Mouse (Mus musculus) liver, embryonic 14.5 days (tissue): ENCODE data around the gene Ktn1. TPM values are rescaled to one million over a fixed set of nuclear protein-coding genes. Genes with fewer than 3 reads are reported as not detected.

Source experiments
- ATAC-seq: fragments of 200-750 bp; cut with Nextera tagmentation; 2 replicates; pipeline ENCODE4 v1.8.0; 2017; ENCODE audit warnings: moderate number of reproducible peaks, mild to moderate bottlenecking, moderate library complexity; ENCODE audit not compliant: insufficient read depth
- DNase-seq, 3 experiments: peaks; one replicate each; pipeline ENCODE4 v3.0.0-alpha.2; 2012 to 2013; ENCODE audit warnings: low read depth in 3 of 3, low spot score in 3 of 3
- H3K27ac ChIP-seq: fragments of 300-500 bp; sonication (generic); 2 replicates; pipeline ENCODE4 v1.5.1; 2014; ENCODE audit warnings: moderate library complexity, mild to moderate bottlenecking, control low read depth, inconsistent platforms
- H3K27me3 ChIP-seq: fragments of 300-500 bp; sonication (generic); 2 replicates; pipeline ENCODE4 v1.6.1; 2014; ENCODE audit warnings: mild to moderate bottlenecking, low read length, moderate library complexity; ENCODE audit not compliant: control insufficient read depth, insufficient read depth
- H3K36me3 ChIP-seq: fragments of 300-500 bp; sonication (generic); replicated peaks from 2 replicates; pipeline ENCODE4 v1.6.1; 2014; ENCODE audit warnings: low read depth; ENCODE audit not compliant: control insufficient read depth, insufficient read depth
- H3K4me1 ChIP-seq, 2 experiments: fragments of 200-500 bp in 1 of 2; fragments of 300-500 bp in 1 of 2; sonication (generic) in 1 of 2; replicated peaks; 2 replicates each; pipeline ENCODE4 v1.6.1; 2012 to 2014; ENCODE audit warnings: antibody characterized with exemption in 1 of 2, inconsistent platforms in 1 of 2, low read length in 1 of 2; ENCODE audit not compliant: control insufficient read depth in 2 of 2, insufficient read depth in 2 of 2
- H3K4me2 ChIP-seq: fragments of 300-500 bp; sonication (generic); 2 replicates; pipeline ENCODE4 v1.6.1; 2014; ENCODE audit warnings: low read depth, mild to moderate bottlenecking, control low read depth, moderate library complexity
- H3K4me3 ChIP-seq, 2 experiments: fragments of 200-500 bp in 1 of 2; fragments of 300-500 bp in 1 of 2; sonication (generic) in 1 of 2; 2 replicates each; pipeline ENCODE4 v1.5.1; 2012 to 2014; ENCODE audit warnings: low read depth in 2 of 2, low read length in 2 of 2, mild to moderate bottlenecking in 2 of 2, control low read depth in 1 of 2, inconsistent platforms in 1 of 2, moderate library complexity in 1 of 2; ENCODE audit not compliant: insufficient read depth in 1 of 2
- H3K9ac ChIP-seq: fragments of 300-500 bp; sonication (generic); replicated peaks from 2 replicates; pipeline ENCODE4 v1.6.1; 2014; ENCODE audit warnings: mild to moderate bottlenecking, control low read depth, moderate library complexity
- H3K9me3 ChIP-seq: fragments of 300-500 bp; sonication (generic); 2 replicates; pipeline ENCODE4 v1.6.1; 2016; ENCODE audit warnings: low read length, mixed read lengths; ENCODE audit not compliant: control insufficient read depth
- CTCF ChIP-seq: IDR thresholded peaks from 2 replicates; pipeline ENCODE4 v1.5.1; 2016; ENCODE audit warnings: antibody characterized with exemption, low read depth, control low read depth
- EP300 ChIP-seq: IDR thresholded peaks from 2 replicates; pipeline ENCODE4 v1.6.1; 2016; ENCODE audit warnings: antibody characterized with exemption, low read depth
- WGBS: fragments of 180-500 bp; shearing (Covaris S2); extraction: QIAGEN DNeasy Blood & Tissue Kit; methylation state at CpG from one replicate; pipeline ENCODE4 v1.1.7; 2014; ENCODE audit not compliant: insufficient replicate concordance; 5-methylcytosine and 5-hydroxymethylcytosine counted together
- polyA plus RNA-seq, 2 experiments: library from polyadenylated mRNA; depleted of rRNA in 1 of 2; stranded (reverse) in 1 of 2; unstranded in 1 of 2; fragments of >200 nt; fragmentation: Nextera tagmentation in 1 of 2; extraction: Ambion mirVana in 1 of 2; gene quantifications; 2 replicates each; pipeline versions ENCODE4 v1.2.1 to v1.2.3; 2012 to 2014

The Ktn1 gene
- polyA plus RNA-seq, 2 experiments, result 7.7 to 11.5 TPM

DNA sequence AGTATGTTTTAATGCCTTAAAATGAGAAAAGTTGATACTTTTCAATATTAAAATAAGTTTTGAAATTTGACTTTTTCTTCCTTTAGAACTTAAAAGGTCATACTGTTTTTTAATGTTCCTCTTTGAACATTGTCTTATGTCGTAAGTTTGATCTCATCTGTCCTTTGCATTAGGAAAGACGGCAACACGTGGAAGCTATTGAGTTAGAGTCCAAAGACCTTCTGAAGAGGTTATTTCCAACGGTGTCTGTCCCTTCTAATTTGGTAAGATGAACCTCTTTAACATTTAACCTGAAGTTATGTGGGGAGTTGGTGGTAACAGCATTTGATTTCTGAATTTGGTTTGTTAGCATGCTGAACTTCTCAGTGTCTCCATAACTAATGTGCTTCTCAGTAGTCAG, 71.8 kb downstream of the Ktn1 start:
- DNase-seq (no peak), ATAC-seq (no peak)
- Histone ChIP-seq H3K9me3 (no peaks in the 10 kb centered on the region), H3K27ac (no peak overlapping the region), H3K4me1 (no peaks in the 10 kb centered on the region), H3K9ac (no peak overlapping the region), H3K4me3 (no peak overlapping the region), H3K36me3 (0 out of 2 replicates have a peak, but pooled peaks cover 2% of the 10 kb centered on the region), H3K4me2 (no peak overlapping the region), H3K27me3 (no peaks in the 10 kb centered on the region)
- WGBS, result 79% methylated on average over 4 of the region's 4 CpGs
- no peak for TF ChIP-seq CTCF
- TF ChIP-seq EP300, result no peak

DNA sequence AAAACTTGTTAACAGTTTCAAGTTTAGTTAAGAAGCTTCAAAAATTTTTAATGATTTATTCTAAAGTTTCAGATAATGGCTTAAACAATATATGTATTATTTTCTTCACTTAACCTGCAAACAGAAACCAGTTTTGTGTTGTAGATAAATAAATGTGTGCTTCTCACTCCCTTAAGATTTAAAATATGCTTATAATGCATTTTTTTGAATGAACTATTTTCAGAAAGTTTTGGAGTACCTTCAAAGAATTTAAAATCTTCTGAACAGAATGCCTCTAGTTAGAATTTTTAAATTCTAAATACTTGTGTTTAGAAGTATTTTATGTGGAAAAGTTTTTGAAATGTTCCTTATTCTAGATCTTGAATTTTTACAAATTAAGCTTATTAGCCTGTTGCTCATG, 74.8 kb downstream of the Ktn1 start:
- Histone ChIP-seq H3K27me3 (no peaks in the 10 kb centered on the region), H3K4me3 (no peak overlapping the region), H3K36me3 (peaks cover 2% of the 10 kb centered on the region; the same call in 1 of the 2 replicates), H3K27ac (no peak overlapping the region), H3K9ac (no peak overlapping the region), H3K4me1 (no peaks in the 10 kb centered on the region), H3K9me3 (no peaks in the 10 kb centered on the region), H3K4me2 (no peak overlapping the region)
- no peak for TF ChIP-seq CTCF
- TF ChIP-seq EP300, result no peak
- ATAC-seq, result no peak
- DNase-seq, result no peak

DNA sequence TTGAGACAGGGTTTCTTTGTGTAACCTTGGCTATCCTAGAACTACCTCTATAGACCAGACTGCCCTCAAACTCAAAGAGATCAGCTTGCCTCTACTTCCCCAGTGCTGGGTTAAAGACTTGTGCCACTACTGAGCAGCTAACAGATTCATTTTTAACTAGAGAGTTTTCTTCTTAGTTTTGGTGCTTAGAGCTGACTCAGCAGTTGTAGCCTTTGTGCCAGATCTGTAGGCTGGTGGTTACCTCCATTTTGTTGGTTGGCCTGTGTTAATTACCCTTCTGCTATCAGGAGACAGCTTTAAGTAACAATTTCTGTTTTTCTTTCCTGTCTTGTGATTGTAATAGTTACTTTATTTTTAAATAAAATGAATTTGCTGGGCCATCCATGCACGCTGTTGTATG, 80.3 kb downstream of the Ktn1 start:
- H3K27me3 ChIP-seq, result no peaks in the 10 kb centered on the region
- no peak for TF ChIP-seq EP300
- TF ChIP-seq CTCF, result no peak
- no peak overlapping the region for H3K4me2 ChIP-seq
- ATAC-seq (no peak), DNase-seq (no peak)
- H3K9me3 ChIP-seq, result no peaks in the 10 kb centered on the region
- no peak overlapping the region for H3K4me3 ChIP-seq
- 63% methylated on average over 1 of the region's 1 CpGs for WGBS
- H3K27ac ChIP-seq, result no peak overlapping the region
- H3K9ac ChIP-seq, result no peak overlapping the region
- H3K36me3 ChIP-seq, result peaks cover 2% of the 10 kb centered on the region
- no peaks in the 10 kb centered on the region for H3K4me1 ChIP-seq

DNA sequence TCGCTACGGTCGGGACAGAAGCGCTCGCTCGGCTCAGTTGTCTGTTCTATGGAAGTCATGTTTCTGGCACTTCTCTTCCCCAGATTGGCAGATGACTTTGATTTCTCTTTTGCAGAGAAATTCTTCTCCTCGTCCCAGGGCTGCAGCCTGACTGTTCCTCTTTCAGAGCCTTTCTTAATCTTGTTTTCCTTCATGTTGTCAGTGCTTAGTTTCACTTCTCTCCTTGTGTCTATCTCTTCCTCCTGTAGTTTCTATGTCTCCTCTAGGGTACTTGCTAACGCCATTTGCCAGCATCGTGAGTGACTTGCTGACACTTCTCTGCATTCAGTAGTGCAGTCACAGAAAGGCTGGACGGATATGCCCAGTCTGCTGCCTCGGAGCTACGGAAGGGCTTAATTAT, 87.1 kb downstream of the Ktn1 start:
- no peak overlapping the region for H3K4me3 ChIP-seq
- 79% methylated on average over 12 of the region's 12 CpGs for WGBS
- no peak for ATAC-seq
- H3K9ac ChIP-seq, result no peak overlapping the region
- H3K4me1 ChIP-seq, result no peaks in the 10 kb centered on the region; a peak in 1 of 4 replicates
- H3K27me3 ChIP-seq, result no peaks in the 10 kb centered on the region
- DNase-seq, result no peak
- no peaks in the 10 kb centered on the region for H3K9me3 ChIP-seq
- no peak overlapping the region for H3K27ac ChIP-seq
- no peak overlapping the region for H3K4me2 ChIP-seq
- no peaks in the 10 kb centered on the region; the same call in 1 of the 2 replicates for H3K36me3 ChIP-seq
- TF ChIP-seq CTCF (no peak), EP300 (no peak)

DNA sequence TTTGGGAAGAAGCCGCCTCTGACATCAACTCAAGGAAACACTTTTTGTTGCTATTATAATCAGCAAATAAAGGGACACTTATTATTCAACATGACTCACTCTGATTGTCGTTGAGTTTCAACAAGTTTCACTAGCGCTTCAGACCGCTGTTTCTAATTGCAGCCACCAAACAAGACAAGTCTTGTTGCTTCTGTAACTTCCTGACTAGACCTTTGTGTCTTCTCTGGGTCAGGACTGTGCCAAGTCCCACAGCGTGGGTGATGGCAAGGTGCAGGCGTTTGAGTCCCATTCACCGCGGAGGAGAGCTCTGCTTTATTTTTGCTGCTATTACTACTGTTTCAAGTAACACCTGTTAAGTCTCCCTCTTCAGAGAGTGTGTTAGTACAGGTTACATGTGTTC, 88.2 kb downstream of the Ktn1 start:
- WGBS, result 85% methylated on average over 8 of the region's 8 CpGs
- Histone ChIP-seq H3K27me3 (no peaks in the 10 kb centered on the region), H3K36me3 (no peaks in the 10 kb centered on the region; the same call in 1 of the 2 replicates), H3K27ac (no peak overlapping the region), H3K4me1 (peaks cover 0 to 3% of the 10 kb centered on the region in 2 experiments; a peak in 2 of 4 replicates), H3K9ac (no peak overlapping the region), H3K9me3 (no peaks in the 10 kb centered on the region), H3K4me2 (no peak overlapping the region), H3K4me3 (no peak overlapping the region)
- no peak for ATAC-seq
- TF ChIP-seq EP300, result no peak
- TF ChIP-seq CTCF, result no peak
- DNase-seq, result no peak
